Mouse (Mus musculus): ENCODE data around the gene Bricd5.
A peak's percentile ranks its signal among the peaks of the same experiment; 100 is the strongest.

Gene Bricd5

DNA sequence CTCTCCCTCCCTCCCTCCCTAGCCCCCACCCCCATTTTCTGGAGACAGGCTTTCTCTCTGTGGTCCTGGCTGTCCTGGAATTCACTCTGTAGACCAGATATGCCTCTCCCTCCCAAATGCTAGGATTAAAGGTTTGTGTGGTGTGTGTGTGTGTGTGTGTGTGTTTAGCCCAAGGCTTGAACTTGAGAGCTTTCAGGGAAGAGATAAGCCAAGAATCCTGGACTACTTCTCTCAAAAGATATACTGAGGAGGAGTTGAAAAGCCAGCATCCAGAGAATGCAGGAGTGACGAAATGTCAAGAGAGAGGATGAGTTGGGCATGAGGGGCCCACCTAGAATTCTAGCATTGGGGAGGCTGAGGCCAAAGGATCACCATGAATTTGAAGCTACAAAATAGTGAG lies 10.8 kb upstream of the Bricd5 start:
- no peak for DNase-seq (ENCODE audit: low spot score)

DNA sequence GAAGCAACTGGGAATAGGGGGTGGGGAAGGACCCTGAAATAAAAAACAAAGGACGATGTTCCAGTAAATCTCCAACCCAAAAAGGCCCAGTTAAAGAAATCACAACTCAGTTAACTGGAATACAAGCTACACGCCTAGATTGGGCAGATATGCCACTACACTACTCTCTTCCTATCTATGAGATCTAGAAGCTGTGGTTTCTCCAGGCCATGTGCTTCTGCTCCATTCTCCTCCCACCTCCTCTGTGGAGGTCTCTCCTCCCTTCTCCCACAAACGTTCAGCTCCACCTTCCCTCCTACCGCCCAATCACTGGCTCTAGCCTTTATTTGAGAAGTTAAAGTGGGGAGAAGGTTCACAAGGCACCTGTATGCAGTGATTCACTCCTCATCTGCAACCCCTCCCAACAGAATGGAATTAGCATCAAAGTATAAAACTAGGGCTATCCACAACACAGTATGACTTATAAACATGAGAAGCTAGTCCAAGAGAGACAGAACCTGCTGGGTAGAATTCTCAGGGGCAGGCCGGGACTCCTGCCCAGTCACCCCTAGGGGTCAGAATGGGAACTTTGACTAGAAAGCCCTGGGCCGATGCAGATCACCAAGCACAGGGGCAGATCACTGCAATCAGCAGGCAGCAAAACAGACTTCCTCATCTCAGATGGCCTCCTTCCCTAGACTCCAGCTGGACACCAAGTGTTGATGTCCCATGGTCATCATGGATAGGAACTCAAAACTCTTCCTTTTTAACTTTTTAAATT lies 10.1 kb upstream of the Bricd5 start:
- DNase-seq (ENCODE audit: low spot score), result no peak

- DNase-seq (ENCODE audit: low spot score), result no peak
Measured at GRCm38 (mm10) chr17:24468636-24469246, 4.9 kb upstream of the Bricd5 start.

- DNase-seq (ENCODE audit: low spot score), result no peak
Measured at GRCm38 (mm10) chr17:24469336-24469909, 4.3 kb upstream of the Bricd5 start.

DNA sequence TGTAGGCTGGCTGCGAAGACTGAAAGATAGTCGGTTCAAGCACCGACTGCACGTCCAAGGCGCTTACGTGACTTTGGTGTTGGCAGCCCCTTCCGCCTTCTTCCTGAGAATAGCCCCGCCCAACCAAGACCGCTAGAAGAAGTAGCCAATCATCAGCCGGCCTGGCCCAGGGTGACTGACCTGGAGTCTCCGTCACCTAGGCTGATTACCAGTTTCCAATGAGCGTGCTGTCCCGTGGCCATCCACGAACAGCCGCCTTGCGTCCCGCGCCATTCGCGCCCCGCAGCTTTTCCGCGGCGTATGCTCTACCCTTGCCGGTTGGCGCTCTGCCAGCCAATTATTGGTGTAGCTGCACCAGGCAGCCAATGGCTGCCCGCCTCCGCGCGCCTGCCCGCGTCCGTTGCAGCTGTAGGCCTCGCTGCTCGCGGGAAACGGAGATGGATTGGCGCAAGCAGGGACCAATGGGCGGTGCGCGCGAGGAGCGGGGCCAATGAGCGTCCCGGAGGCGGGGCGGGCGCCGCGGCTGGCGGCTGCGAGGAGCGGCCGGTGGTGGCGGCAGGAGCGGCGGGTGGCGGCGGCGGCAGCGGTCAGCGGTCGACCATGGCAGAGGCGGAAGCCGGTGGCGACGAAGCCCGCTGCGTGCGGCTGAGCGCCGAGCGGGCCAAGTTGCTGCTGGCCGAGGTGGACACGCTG lies 3.6 kb upstream of the Bricd5 start, which contains the start of the genes E4f1 and Pgp:
E4f1 (minus strand) TSS at position 404 of the 693 bp plus-strand sequence.
Pgp (plus strand) TSS at position 483 of the 693 bp plus-strand sequence.
- peak; percentile 97 for DNase-seq (ENCODE audit: low spot score)

- no peak for DNase-seq (ENCODE audit: low spot score)
Measured at GRCm38 (mm10) chr17:24470701-24471527, 2.8 kb upstream of the Bricd5 start.

DNA sequence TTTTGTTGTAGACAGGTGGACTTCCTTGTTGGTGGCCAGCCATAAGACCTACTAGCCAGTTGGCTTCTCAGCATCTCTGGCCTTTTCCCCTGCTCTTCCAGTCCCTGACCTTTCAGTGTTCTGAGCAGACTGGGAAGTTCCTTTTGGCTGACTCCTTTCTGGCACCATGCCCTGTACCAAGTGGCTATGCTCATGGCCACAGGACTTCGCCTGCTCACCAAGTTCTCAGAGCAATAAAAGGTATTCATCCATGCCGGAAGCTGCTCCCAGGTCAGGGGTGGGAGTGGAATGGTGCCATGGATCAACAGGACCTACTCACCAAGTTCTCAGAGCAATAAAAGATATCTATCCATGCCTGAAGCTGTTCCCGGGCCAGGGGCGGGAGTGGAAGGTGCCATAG lies 1.2 kb upstream of the Bricd5 start:
- no peak for DNase-seq (ENCODE audit: low spot score)

DNA sequence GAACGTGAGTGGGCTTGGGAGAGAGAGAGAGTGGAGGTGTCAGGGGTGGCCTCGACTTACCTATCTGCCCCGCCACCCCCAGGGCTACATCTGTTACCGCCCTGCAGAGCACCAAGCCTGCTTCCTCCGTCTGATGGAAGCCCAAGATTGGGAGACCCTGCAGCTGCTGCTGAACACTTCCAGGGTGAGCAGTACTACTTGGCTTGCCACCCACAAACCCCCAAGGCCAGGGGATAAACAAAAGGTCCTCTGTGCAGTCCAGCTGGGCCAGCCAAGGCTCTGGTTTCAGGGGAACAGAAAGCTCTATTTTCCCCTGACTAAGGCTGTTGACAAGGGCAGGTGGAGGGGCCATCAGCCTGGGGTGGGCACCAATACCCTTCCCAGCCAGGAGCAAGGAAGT lies 873 bp downstream of the Bricd5 start:
- DNase-seq (ENCODE audit: low spot score), result no peak

GRCm38 (mm10) chr17:24475586-24475985 lies 1.9 kb downstream of the Bricd5 start:
- no peak for DNase-seq (ENCODE audit: low spot score)

GRCm38 (mm10) chr17:24476022-24476776 lies 2.5 kb downstream of the Bricd5 start:
- DNase-seq (ENCODE audit: low spot score), result no peak

DNA sequence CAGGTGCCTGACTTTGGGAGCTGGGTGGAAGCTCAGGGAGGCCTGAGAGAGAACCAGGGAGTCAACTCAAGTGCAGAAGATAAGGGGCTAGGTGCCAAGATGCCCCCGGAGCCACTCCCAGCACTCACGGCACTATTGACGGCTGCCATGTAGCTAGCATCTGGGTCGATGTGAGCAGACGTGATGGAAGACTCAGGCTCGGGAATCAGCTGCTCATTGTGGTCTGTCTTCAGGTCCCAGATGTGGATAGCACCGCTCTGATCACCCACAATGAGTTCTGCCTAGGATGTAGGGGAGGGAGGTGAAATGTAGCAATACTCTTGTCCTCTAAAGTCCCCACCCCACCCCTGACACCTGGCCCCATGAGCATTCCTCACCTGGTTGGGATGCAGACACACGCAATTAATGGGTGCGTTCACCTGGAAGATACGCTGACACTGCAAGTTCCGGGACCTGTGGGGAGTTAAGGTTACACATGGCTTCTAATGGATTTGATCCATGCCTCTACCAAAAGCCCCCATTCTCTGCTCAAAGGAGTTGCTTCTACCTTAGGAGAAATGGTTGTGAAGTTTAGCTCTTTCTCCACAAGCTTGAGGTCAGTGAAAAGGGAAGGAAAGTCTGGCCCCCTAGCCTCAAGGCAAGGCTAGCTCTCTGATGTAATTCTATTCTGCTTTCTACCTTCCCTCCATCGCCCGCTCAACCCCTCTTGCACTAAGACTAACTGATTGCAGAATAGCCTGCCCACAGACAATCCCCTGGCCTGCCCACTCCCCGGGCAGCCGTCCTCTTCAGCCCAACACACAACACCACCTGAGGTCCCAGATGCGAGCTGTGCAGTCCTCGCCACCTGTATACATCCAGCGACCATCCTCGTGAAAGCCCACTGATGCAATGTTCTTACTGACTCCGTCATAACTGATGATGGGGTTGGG lies 3.6 kb downstream of the Bricd5 start:
- DNase-seq (ENCODE audit: low spot score), result no peak

DNA sequence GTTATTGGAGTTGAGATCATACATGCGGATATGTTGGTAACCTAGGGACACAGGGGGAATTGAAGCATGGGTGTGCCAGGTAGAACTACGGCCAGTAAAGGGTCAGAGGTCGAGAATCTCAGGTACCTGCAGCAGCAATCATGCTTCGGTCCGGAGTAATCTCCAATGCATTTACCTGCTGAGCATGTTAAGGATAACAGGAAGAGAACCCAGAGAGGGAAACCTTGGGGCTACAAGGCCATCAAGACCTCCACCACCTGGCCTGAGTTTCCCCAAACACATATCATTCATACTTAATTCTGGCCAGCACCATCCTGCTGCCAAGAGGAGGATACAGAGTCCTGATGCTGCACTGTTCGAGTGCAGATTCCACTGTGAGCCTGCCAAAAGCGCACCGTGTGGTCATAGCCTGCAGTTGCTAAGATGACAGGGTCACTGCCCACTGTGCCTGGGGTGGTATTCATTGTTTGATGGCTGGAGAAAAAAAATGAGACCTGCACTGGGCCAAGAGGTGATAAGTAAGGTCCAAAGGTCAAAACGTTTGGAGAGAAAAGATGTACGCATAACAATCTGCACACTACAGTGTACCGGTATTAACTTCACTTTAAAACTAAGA lies 4.4 kb downstream of the Bricd5 start:
- no peak for DNase-seq (ENCODE audit: low spot score)

DNA sequence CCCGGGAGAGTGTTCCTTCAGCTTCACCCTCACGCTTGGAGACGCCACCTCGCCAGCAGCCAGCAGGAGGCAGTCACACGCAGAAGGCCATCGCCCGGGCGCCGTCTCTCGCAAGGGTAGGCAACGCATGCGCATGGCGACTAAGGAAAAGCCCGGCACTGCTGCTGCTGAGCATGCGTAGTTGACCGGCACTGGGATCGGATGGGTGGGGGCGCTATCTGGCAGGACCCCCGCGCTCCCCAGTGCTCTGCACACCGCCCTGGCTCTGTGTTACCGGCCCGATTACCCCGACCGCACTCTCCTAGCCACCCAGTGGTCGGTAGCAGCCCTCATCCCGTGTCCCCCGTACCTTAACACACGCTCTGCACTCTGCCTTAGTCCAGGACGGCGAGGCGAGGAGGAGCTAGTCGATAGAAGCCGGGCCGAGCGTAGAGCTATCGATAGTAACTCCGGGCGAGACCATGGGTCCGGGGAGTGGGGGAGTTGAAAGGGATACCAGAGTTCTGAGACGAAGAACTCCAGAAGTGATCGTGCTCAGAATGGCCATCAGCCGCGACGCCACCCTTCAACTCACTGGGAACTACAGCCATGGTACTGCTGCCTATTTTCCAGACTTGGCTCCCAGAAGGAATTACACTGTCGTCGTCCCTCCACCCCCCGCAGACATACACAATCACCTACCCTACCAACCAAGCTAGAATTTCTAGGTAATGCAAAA lies 5.1 kb downstream of the Bricd5 start, which contains the start of gene Mlst8:
Mlst8 (minus strand) TSS at position 416 of the 718 bp plus-strand sequence.
- DNase-seq (ENCODE audit: low spot score), result peak; percentile 97

DNA sequence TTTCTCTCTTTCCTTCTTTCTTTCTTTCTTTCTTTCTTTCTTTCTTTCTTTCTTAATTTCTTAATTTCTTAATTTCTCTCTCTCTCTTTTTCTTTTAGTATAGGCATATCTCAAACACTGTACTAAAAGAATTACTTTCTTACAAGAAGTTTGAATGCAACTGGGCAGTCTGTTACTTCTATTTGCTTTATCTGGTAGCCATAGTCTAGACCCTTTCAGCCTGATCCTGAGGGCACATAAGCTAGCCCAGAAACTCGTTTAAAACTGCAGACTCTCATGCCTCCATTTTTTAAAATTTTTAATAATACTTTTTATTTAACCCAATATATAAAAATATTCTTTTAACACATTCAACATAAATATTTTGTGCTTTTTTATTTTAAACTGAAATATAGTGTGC lies 5.7 kb downstream of the Bricd5 start:
- no peak for DNase-seq (ENCODE audit: low spot score)

DNA sequence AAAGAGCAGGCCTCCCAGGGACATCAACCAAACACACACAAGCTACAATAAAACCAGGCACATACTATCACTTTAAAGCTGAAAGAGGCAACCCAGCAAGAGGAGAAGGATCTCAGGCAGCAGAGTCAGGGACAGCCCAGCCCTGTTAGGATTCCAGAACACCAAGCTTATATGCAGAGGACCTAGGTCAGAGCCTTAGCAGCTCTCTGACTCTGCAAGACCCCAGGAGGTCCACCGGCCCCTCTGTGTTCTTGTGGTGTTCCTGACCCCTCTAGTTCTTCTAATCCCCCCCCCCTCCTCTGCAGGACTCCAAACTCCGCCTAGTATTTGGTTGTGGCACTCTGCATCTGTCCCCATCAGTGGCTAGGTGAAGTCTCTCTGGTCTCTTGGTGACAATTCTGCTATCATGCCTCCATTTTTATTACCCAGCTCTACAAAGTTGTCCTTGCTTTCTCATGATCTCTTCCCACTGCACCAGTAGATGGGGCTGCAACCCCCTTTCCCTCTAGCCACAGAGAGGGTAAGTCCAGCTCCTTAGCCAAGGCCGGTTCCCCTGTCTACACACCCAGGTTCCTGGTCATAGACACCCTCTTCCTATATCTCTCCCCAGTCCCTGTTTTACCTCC lies 6.6 kb downstream of the Bricd5 start:
- no peak for DNase-seq (ENCODE audit: low spot score)

- no peak for DNase-seq (ENCODE audit: low spot score)
Measured at GRCm38 (mm10) chr17:24481027-24481815, 7.5 kb downstream of the Bricd5 start.

DNA sequence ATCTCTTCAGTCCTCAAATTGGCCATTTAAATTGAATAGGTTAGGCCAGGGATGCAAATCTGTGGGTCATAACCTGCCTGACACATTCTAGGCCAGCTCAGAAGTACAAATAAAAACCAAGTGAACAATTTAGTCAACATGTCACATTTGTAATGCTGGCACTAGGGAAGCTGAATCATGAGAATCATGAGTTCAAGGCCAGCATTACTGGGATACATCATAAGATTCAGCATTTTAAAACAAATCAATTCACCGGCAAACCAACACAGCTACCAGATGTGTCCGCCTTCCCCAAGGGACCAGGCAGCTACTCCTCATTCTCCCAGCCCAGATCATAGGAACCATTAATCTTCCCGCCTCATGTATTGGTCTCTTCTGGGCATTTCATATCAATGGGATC lies 9.8 kb downstream of the Bricd5 start:
- no peak for DNase-seq (ENCODE audit: low spot score)

Measured in ovary, postnatal 10 days (tissue).